Mouse (Mus musculus) lung, embryonic 14.5 days (tissue): ENCODE results near the gene N4bp2l2. TPM values are rescaled to one million over a fixed set of nuclear protein-coding genes. Genes with fewer than 3 reads are reported as not detected.

Source experiments
- ATAC-seq: fragments of 200-750 bp; cut with Nextera tagmentation; 2 replicates; pipeline ENCODE4 v1.8.0; 2017; ENCODE audit warnings: mild to moderate bottlenecking, moderate TSS enrichment, moderate library complexity; ENCODE audit not compliant: insufficient read depth
- DNase-seq: peaks from one replicate; pipeline ENCODE4 v3.0.0-alpha.2; 2015
- H3K27ac ChIP-seq: fragments of 300-500 bp; sonication (generic); 2 replicates; pipeline ENCODE4 v1.5.1; 2014; ENCODE audit warnings: low read depth, mild to moderate bottlenecking, moderate library complexity
- H3K27me3 ChIP-seq: fragments of 300-500 bp; sonication (generic); 2 replicates; pipeline ENCODE4 v1.6.1; 2014; ENCODE audit warnings: low read length, control low read depth; ENCODE audit not compliant: insufficient read depth
- H3K36me3 ChIP-seq: fragments of 300-500 bp; sonication (generic); 2 replicates; pipeline ENCODE4 v1.6.1; 2014; ENCODE audit warnings: control low read depth; ENCODE audit not compliant: insufficient read depth
- H3K4me1 ChIP-seq: fragments of 300-500 bp; sonication (generic); 2 replicates; pipeline ENCODE4 v1.6.1; 2014; ENCODE audit warnings: antibody characterized with exemption, control low read depth; ENCODE audit not compliant: insufficient read depth
- H3K4me2 ChIP-seq: fragments of 300-500 bp; sonication (generic); 2 replicates; pipeline ENCODE4 v1.6.1; 2014; ENCODE audit warnings: mild to moderate bottlenecking
- H3K4me3 ChIP-seq: fragments of 300-500 bp; sonication (generic); 2 replicates; pipeline ENCODE4 v1.5.1; 2014; ENCODE audit warnings: low read depth, low read length
- H3K9ac ChIP-seq: fragments of 300-500 bp; sonication (generic); 2 replicates; pipeline ENCODE4 v1.6.1; 2014
- H3K9me3 ChIP-seq: fragments of 300-500 bp; sonication (generic); 2 replicates; pipeline ENCODE4 v1.6.1; 2016; ENCODE audit warnings: low read depth, low read length, control low read depth
- CTCF ChIP-seq: IDR thresholded peaks from 2 replicates; pipeline ENCODE4 v1.5.1; 2016; ENCODE audit warnings: antibody characterized with exemption, low read depth
- WGBS: fragments of 180-500 bp; shearing (Covaris S2); extraction: QIAGEN DNeasy Blood & Tissue Kit; methylation state at CpG from one replicate; pipeline ENCODE4 v1.1.7; 2014; 5-methylcytosine and 5-hydroxymethylcytosine counted together
- polyA plus RNA-seq: library from polyadenylated mRNA; unstranded; fragments of >200 nt; fragmentation: Nextera tagmentation; extraction: Ambion mirVana; gene quantifications from 2 replicates; pipeline ENCODE4 v1.2.1, GENCODE M21; 2014

N4bp2l2 gene
- polyA plus RNA-seq, 1 experiment from 2014 or later, result 40.1 TPM

GRCm38 (mm10) chr5:150618599-150619355, 47.2 kb downstream of the N4bp2l2 start:
- no peak overlapping the region for H3K27ac ChIP-seq
- WGBS, result 87% methylated on average over 10 of the region's 10 CpGs
- no peak overlapping the region for H3K4me3 ChIP-seq
- no peaks in the 10 kb centered on the region for H3K4me1 ChIP-seq
- ATAC-seq, result no peak
- DNase-seq, result no peak
- no peaks in the 10 kb centered on the region for H3K27me3 ChIP-seq
- no peak for TF ChIP-seq CTCF
- H3K4me2 ChIP-seq, result no peak overlapping the region
- no peaks in the 10 kb centered on the region for H3K9me3 ChIP-seq
- H3K9ac ChIP-seq, result no peak overlapping the region
- H3K36me3 ChIP-seq, result no peaks in the 10 kb centered on the region

GRCm38 (mm10) chr5:150616731-150617130, 49.3 kb downstream of the N4bp2l2 start:
- no peaks in the 10 kb centered on the region for H3K36me3 ChIP-seq
- no peaks in the 10 kb centered on the region for H3K9me3 ChIP-seq
- H3K9ac ChIP-seq, result no peak overlapping the region
- H3K4me3 ChIP-seq, result no peak overlapping the region
- no peak for ATAC-seq
- no peaks in the 10 kb centered on the region for H3K27me3 ChIP-seq
- H3K27ac ChIP-seq, result no peak overlapping the region
- 59% methylated on average over 3 of the region's 3 CpGs for WGBS
- no peak for DNase-seq
- TF ChIP-seq CTCF, result no peak
- no peak overlapping the region for H3K4me2 ChIP-seq
- H3K4me1 ChIP-seq, result no peaks in the 10 kb centered on the region

GRCm38 (mm10) chr5:150616216-150616615, 49.8 kb downstream of the N4bp2l2 start:
- Histone ChIP-seq H3K9me3 (no peaks in the 10 kb centered on the region), H3K4me1 (no peaks in the 10 kb centered on the region), H3K27ac (no peak overlapping the region), H3K4me2 (no peak overlapping the region), H3K4me3 (no peak overlapping the region), H3K9ac (no peak overlapping the region), H3K27me3 (no peaks in the 10 kb centered on the region), H3K36me3 (no peaks in the 10 kb centered on the region)
- ATAC-seq (no peak), DNase-seq (no peak)
- WGBS, result 83% methylated on average over 2 of the region's 2 CpGs
- TF ChIP-seq CTCF, result no peak

GRCm38 (mm10) chr5:150614054-150614453, 51.9 kb downstream of the N4bp2l2 start:
- no peak overlapping the region for H3K4me2 ChIP-seq
- no peak for TF ChIP-seq CTCF
- H3K9ac ChIP-seq, result no peak overlapping the region
- no peaks in the 10 kb centered on the region for H3K36me3 ChIP-seq
- ATAC-seq (no peak), DNase-seq (no peak)
- no peaks in the 10 kb centered on the region for H3K9me3 ChIP-seq
- H3K27ac ChIP-seq, result no peak overlapping the region
- no peaks in the 10 kb centered on the region for H3K27me3 ChIP-seq
- H3K4me1 ChIP-seq, result no peaks in the 10 kb centered on the region
- H3K4me3 ChIP-seq, result no peak overlapping the region
- 86% methylated on average over 2 of the region's 2 CpGs for WGBS

GRCm38 (mm10) chr5:150611697-150612096, 54.3 kb downstream of the N4bp2l2 start:
- 45% methylated on average over 12 of the region's 12 CpGs for WGBS
- H3K9ac ChIP-seq, result no peak overlapping the region
- no peak overlapping the region for H3K4me3 ChIP-seq
- H3K27ac ChIP-seq, result no peak overlapping the region
- no peaks in the 10 kb centered on the region for H3K4me1 ChIP-seq
- peak; percentile 60; the same call in 1 of the 2 replicates for ATAC-seq
- no peaks in the 10 kb centered on the region for H3K27me3 ChIP-seq
- H3K36me3 ChIP-seq, result no peaks in the 10 kb centered on the region
- peak; percentile 54 for DNase-seq
- H3K9me3 ChIP-seq, result no peaks in the 10 kb centered on the region
- no peak for TF ChIP-seq CTCF
- H3K4me2 ChIP-seq, result no peak overlapping the region

GRCm38 (mm10) chr5:150611136-150611535, 54.8 kb downstream of the N4bp2l2 start:
- Histone ChIP-seq H3K4me1 (no peaks in the 10 kb centered on the region), H3K36me3 (no peaks in the 10 kb centered on the region), H3K9ac (no peak overlapping the region), H3K27ac (no peak overlapping the region), H3K27me3 (no peaks in the 10 kb centered on the region), H3K9me3 (no peaks in the 10 kb centered on the region), H3K4me3 (no peak overlapping the region), H3K4me2 (no peak overlapping the region)
- no peak for TF ChIP-seq CTCF
- DNase-seq (no peak), ATAC-seq (no peak; the same call in 1 of the 2 replicates)
- WGBS, result 84% methylated on average over 1 of the region's 1 CpGs

GRCm38 (mm10) chr5:150607631-150608030, 58.4 kb downstream of the N4bp2l2 start:
- no peaks in the 10 kb centered on the region for H3K9me3 ChIP-seq
- TF ChIP-seq CTCF, result no peak
- no peak overlapping the region for H3K4me2 ChIP-seq
- H3K27ac ChIP-seq, result no peak overlapping the region
- ATAC-seq, result no peak
- 88% methylated on average over 8 of the region's 8 CpGs for WGBS
- H3K27me3 ChIP-seq, result no peaks in the 10 kb centered on the region
- no peak for DNase-seq
- no peaks in the 10 kb centered on the region for H3K4me1 ChIP-seq
- no peak overlapping the region for H3K9ac ChIP-seq
- no peak overlapping the region for H3K4me3 ChIP-seq
- H3K36me3 ChIP-seq, result no peaks in the 10 kb centered on the region
